Mouse (Mus musculus): ENCODE results near the gene Ctdspl.
A peak's percentile ranks its signal among the peaks of the same experiment; 100 is the strongest.

DNA sequence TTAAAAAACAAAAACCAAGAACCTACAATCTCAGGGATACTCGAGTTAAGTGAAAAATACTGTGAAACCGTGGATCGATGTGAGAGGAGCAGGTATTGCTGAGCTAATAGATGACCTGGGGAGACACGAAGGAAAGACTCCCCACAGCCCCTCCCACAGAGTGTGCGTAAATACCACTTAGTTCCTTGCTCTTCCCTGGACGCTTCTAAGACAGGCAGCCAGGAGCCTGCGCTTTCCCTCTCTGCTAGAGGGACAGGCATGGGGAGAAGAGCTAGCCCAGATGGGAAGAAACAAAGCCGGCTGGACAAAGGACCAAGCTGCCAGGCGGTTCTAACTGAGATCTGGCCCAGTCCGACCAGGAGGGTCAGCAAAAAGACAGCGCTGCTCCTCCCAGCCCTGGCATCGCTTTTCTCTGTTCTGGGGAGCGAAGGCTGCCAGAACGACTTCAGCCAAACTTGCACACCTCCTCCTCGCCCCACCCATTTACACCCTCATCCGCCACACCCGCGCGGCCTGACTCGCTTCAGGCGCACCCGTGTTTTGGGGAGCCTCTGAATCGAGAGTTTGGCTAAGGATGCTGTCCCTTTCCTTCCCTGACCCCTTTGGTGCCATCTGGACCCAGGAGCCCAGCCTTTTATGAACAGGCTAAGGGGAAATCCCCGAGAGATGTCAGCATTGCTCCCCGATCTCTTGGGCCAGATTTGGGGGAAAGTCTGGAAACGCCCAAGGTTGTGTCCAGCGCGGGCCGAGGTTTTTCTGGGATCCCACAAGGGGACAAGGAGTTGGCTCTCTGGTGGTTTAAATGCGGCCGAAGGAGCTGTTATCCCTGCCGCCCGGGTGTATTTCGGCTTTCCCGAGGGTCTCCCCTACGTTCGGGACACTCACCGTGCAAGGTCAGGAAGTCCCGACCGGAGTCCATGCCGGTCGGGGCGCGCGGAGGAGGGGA lies 166.5 kb downstream of the Ctdspl start:
- TF ChIP-seq CTCF (IDR thresholded peaks at IDR 0.05; ENCODE audit: borderline replicate concordance, insufficient read depth, low read length) = no peak
- TF ChIP-seq POLR2A (IDR thresholded peaks at IDR 0.05; ENCODE audit: low read depth, low read length) = peak; percentile 53; the same call in 1 of the 2 replicates
